Mouse (Mus musculus) macrophage (primary cell): Measurements from ENCODE around the gene Ganab. TPM values are rescaled to one million over a fixed set of nuclear protein-coding genes. Genes with fewer than 3 reads are reported as not detected.

Experiments
- H3K27ac ChIP-seq: fragments of 350-480 bp; formaldehyde crosslinking; 2 replicates; pipeline ENCODE4 v1.9.0; 2021
- H3K36me3 ChIP-seq: fragments of 350-480 bp; formaldehyde crosslinking; 2 replicates; pipeline ENCODE4 v1.9.0; 2021; ENCODE audit errors: inconsistent target
- H3K4me3 ChIP-seq: fragments of 350-480 bp; formaldehyde crosslinking; 2 replicates; pipeline ENCODE4 v1.9.0; 2021; ENCODE audit errors: inconsistent target
- H3K79me2 ChIP-seq: fragments of 350-480 bp; formaldehyde crosslinking; 2 replicates; pipeline ENCODE4 v1.9.0; 2021; ENCODE audit errors: inconsistent target
- WGBS: methylation state at CpG from one replicate; pipeline ENCODE4 v1.1.7; 2026; ENCODE audit warnings: inconsistent platforms; ENCODE audit not compliant: missing documents; 5-methylcytosine and 5-hydroxymethylcytosine counted together
- polyA plus RNA-seq: library from polyadenylated mRNA; stranded (reverse); fragments of 250-400 nt; gene quantifications from 3 replicates; pipeline ENCODE4 v1.2.4, GENCODE M21; 2018; ENCODE audit warnings: inconsistent platforms
- total RNA-seq, 78 experiments: library from RNA; depleted of rRNA; stranded (reverse); fragments of 250-400 nt; gene quantifications; 1 replicate in 9 of 78; 2 replicates in 24 of 78; 3 replicates in 43 of 78; 4 replicates in 2 of 78; pipeline ENCODE4 v1.2.4; 2018; ENCODE audit warnings: inconsistent platforms in 56 of 78

The Ganab gene
- total RNA-seq (2018; cell fraction: chromatin; rRNA removed) = 100 to 1,000 TPM in 15 of 26 experiments, 10 to 100 TPM in 11; 45.1 to 179 (median 124) TPM
- 100 to 1,000 TPM in 2 of 26 experiments, 10 to 100 TPM in 24; 41.7 to 105 (median 69.9) TPM for total RNA-seq (2018; cell fraction: cytosol; rRNA removed)
- total RNA-seq (2018; cell fraction: nucleus; rRNA removed) = 100 to 1,000 TPM in 25 of 26 experiments, 10 to 100 TPM in 1; 70.2 to 221 (median 130) TPM
- polyA plus RNA-seq = 70.1 to 93.3 TPM (median 80.1 TPM) in 3 replicates

- under 1% methylated on average over 53 of the region's 53 CpGs for WGBS
- Histone ChIP-seq H3K36me3 (peaks cover 18% of the 10 kb centered on the region), H3K79me2 (peaks cover 81% of the 10 kb centered on the region), H3K4me3 (peak within 1 kb of the TSS; percentile 99), H3K27ac (peak within 1 kb of the TSS; percentile 71)
Observed at GRCm38 (mm10) chr19:8897865-8898495, at the start of gene Ganab. Gene Ganab (plus strand): TSS chr19:8898071.

- no peak overlapping the region for H3K27ac ChIP-seq
- H3K79me2 ChIP-seq = no peaks in the 10 kb centered on the region
- WGBS = 96% methylated on average over 5 of the region's 5 CpGs
- no peak overlapping the region for H3K4me3 ChIP-seq
- H3K36me3 ChIP-seq = peaks cover 27% of the 10 kb centered on the region
Observed at GRCm38 (mm10) chr19:8848356-8848755, 49.5 kb upstream of the Ganab start.

GRCm38 (mm10) chr19:8850402-8850901 is 47.4 kb upstream of the Ganab start, which contains the start of gene Lrrn4cl:
Gene Lrrn4cl (plus strand): TSS chr19:8850768.
- no peak within 1 kb of the TSS for H3K4me3 ChIP-seq
- H3K27ac ChIP-seq = no peak within 1 kb of the TSS
- H3K79me2 ChIP-seq = no peaks in the 10 kb centered on the region
- peaks cover 27% of the 10 kb centered on the region for H3K36me3 ChIP-seq
- WGBS = 65% methylated on average over 6 of the region's 7 CpGs

GRCm38 (mm10) chr19:8851639-8852038 is 46.2 kb upstream of the Ganab start:
- Histone ChIP-seq H3K36me3 (peaks cover 17% of the 10 kb centered on the region), H3K27ac (no peak overlapping the region), H3K4me3 (no peak overlapping the region), H3K79me2 (no peaks in the 10 kb centered on the region)
- WGBS = 84% methylated on average over 7 of the region's 7 CpGs

- H3K79me2 ChIP-seq = no peaks in the 10 kb centered on the region
- H3K4me3 ChIP-seq = no peak overlapping the region
- H3K36me3 ChIP-seq = peaks cover 10% of the 10 kb centered on the region
- 85% methylated on average over 10 of the region's 10 CpGs for WGBS
- H3K27ac ChIP-seq = no peak overlapping the region
Observed at GRCm38 (mm10) chr19:8852236-8852928, 45.5 kb upstream of the Ganab start.

- Histone ChIP-seq H3K36me3 (peaks cover 5% of the 10 kb centered on the region), H3K27ac (no peak overlapping the region), H3K79me2 (no peaks in the 10 kb centered on the region), H3K4me3 (no peak overlapping the region)
- 100% methylated on average over 2 of the region's 3 CpGs for WGBS
Observed at GRCm38 (mm10) chr19:8853117-8853516, 44.8 kb upstream of the Ganab start.

- H3K36me3 ChIP-seq = no peaks in the 10 kb centered on the region
- WGBS = 42% methylated on average over 4 of the region's 4 CpGs
- H3K27ac ChIP-seq = no peak overlapping the region
- no peaks in the 10 kb centered on the region for H3K79me2 ChIP-seq
- no peak overlapping the region for H3K4me3 ChIP-seq
Observed at GRCm38 (mm10) chr19:8857689-8858088, 40.2 kb upstream of the Ganab start.

GRCm38 (mm10) chr19:8859018-8859417 is 38.9 kb upstream of the Ganab start:
- Histone ChIP-seq H3K36me3 (no peaks in the 10 kb centered on the region), H3K4me3 (no peak overlapping the region), H3K27ac (no peak overlapping the region), H3K79me2 (no peaks in the 10 kb centered on the region)
- 40% methylated on average over 1 of the region's 1 CpGs for WGBS

GRCm38 (mm10) chr19:8864265-8864664 is 33.6 kb upstream of the Ganab start:
- Histone ChIP-seq H3K4me3 (no peak overlapping the region), H3K27ac (no peak overlapping the region), H3K36me3 (no peaks in the 10 kb centered on the region), H3K79me2 (no peaks in the 10 kb centered on the region)
- 93% methylated on average over 6 of the region's 6 CpGs for WGBS

GRCm38 (mm10) chr19:8870381-8870780 is 27.5 kb upstream of the Ganab start:
- WGBS = no CpG with 5 or more reads among the region's 3 CpGs
- H3K36me3 ChIP-seq = peaks cover 15% of the 10 kb centered on the region
- H3K4me3 ChIP-seq = peak overlapping the region; percentile 55
- H3K27ac ChIP-seq = peak overlapping the region; percentile 69
- peaks cover 28% of the 10 kb centered on the region for H3K79me2 ChIP-seq

- Histone ChIP-seq H3K79me2 (peaks cover 28% of the 10 kb centered on the region), H3K36me3 (peaks cover 18% of the 10 kb centered on the region), H3K27ac (peak overlapping the region; percentile 69), H3K4me3 (peak overlapping the region; percentile 55)
- WGBS = 20% methylated on average over 9 of the region's 9 CpGs
Observed at GRCm38 (mm10) chr19:8870838-8871237, 27.0 kb upstream of the Ganab start.

GRCm38 (mm10) chr19:8871267-8872186 is 26.3 kb upstream of the Ganab start, which contains the start of gene Ubxn1:
Gene Ubxn1 (plus strand): TSS chr19:8871496.
- under 1% methylated on average over 54 of the region's 59 CpGs for WGBS
- Histone ChIP-seq H3K36me3 (peaks cover 25% of the 10 kb centered on the region), H3K4me3 (peak within 1 kb of the TSS; percentile 55), H3K27ac (peak within 1 kb of the TSS; percentile 69), H3K79me2 (peaks cover 28% of the 10 kb centered on the region)

- Histone ChIP-seq H3K36me3 (peaks cover 26% of the 10 kb centered on the region), H3K4me3 (peak overlapping the region; percentile 55), H3K79me2 (peaks cover 28% of the 10 kb centered on the region), H3K27ac (peak overlapping the region; percentile 62)
- WGBS = 71% methylated on average over 10 of the region's 10 CpGs
Observed at GRCm38 (mm10) chr19:8872266-8872840, 25.5 kb upstream of the Ganab start.

- peaks cover 26% of the 10 kb centered on the region for H3K36me3 ChIP-seq
- WGBS = 93% methylated on average over 7 of the region's 7 CpGs
Observed at GRCm38 (mm10) chr19:8875031-8875430, 22.8 kb upstream of the Ganab start.

More at GRCm38 (mm10) chr19:8875031-8875430, 22.8 kb upstream of the Ganab start:
- no peak overlapping the region for H3K27ac ChIP-seq
- peaks cover 28% of the 10 kb centered on the region for H3K79me2 ChIP-seq
- no peak overlapping the region for H3K4me3 ChIP-seq
